Mouse (Mus musculus): ENCODE measurements around the gene Klk1b21. TPM values are rescaled to one million over a fixed set of nuclear protein-coding genes. Genes with fewer than 3 reads are reported as not detected.
"Not testable (repeated sequence)": the region's sequence is repeated elsewhere in the genome, so short reads cannot be mapped to it uniquely, and the experiment has no call there.

Klk1b21 gene
- not detected for polyA plus RNA-seq (2012; fragmentation: generic; extraction: Trizol)
- long read RNA-seq, experiment 1 = 0 reads
- long read RNA-seq, experiment 2 = 0 reads

DNA sequence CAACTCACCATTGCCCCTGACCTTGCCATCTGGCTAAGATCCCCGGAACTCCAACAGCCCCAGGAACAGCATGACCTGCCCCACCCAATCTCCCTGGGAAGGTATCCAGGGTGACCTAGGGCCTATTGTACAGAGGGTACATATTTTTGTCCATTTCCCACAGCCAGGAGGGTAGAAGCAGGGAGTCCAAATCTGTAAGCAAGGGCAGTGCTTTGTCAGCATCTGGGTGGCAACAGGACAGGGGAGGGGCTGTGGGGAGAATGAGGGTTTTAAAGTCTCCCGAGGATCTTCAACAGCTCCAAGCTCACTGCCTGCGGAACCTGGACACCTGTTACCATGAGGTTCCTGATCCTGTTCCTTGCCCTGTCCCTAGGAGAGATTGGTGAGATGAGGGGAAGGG, at the start of gene Klk1b21:
Gene Klk1b21 (plus strand): TSS at position 301 of the 400 bp plus-strand sequence.
- H3K79me3 ChIP-seq (ENCODE audit: low read depth); H3K36me3 ChIP-seq (ENCODE audit: control insufficient read depth, insufficient read depth); H3K79me2 ChIP-seq (ENCODE audit: control insufficient read depth, insufficient read depth); H3K4me3 ChIP-seq (ENCODE audit: insufficient read depth, poor library complexity, severe bottlenecking); H3ac ChIP-seq (ENCODE audit: control insufficient read depth, insufficient read length, low read depth); H3K27me3 ChIP-seq (ENCODE audit: control insufficient read depth, insufficient read depth, insufficient read length): not testable (repeated sequence)

DNA sequence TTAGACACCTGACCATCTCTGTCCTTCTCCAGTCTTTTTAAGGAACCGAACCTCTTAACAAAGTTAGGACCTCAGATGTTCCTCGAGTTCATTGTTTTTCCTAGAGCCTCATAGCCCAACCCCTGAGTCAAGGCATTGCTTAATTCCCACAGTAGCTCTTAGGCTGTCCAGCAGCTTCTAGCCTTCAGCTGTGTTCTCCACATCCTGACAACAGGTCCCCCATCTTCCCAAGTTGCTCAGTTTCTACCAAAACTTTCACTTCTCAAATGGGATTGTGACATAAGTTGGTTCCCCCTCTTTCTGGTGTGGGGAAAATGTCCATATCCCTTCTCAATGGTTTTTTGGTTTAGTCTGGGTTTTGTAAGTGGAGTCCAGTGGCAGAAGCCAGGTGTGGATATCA, 30.0 kb upstream of the Klk1b21 start:
- Histone ChIP-seq H3K79me2 (ENCODE audit: control insufficient read depth, insufficient read depth) (no peaks in the 10 kb centered on the region), H3K36me3 (ENCODE audit: control insufficient read depth, insufficient read depth) (no peaks in the 10 kb centered on the region), H3K79me3 (ENCODE audit: low read depth) (no peaks in the 10 kb centered on the region), H3ac (ENCODE audit: control insufficient read depth, insufficient read length, low read depth) (no peak overlapping the region), H3K27me3 (ENCODE audit: control insufficient read depth, insufficient read depth, insufficient read length) (no peaks in the 10 kb centered on the region), H3K4me3 (ENCODE audit: insufficient read depth, poor library complexity, severe bottlenecking) (no peak overlapping the region)
- TF ChIP-seq FOSL1 (IDR thresholded peaks at IDR 0.05; ENCODE audit: insufficient read depth, low read length, poor library complexity, severe bottlenecking) (no peak), USF1 (IDR thresholded peaks at IDR 0.05; ENCODE audit: low read depth) (no peak), CEBPB (IDR thresholded peaks at IDR 0.05; ENCODE audit: low read depth) (no peak), MAX (IDR thresholded peaks at IDR 0.05) (no peak), MYOD1 (IDR thresholded peaks at IDR 0.05; ENCODE audit: control insufficient read depth, insufficient read length, low read depth) (no peak), CTCF (IDR thresholded peaks at IDR 0.05; ENCODE audit: control insufficient read depth, insufficient read depth, insufficient read length) (no peak), MYOG (IDR thresholded peaks at IDR 0.05; ENCODE audit: control insufficient read depth, extremely low read depth, insufficient read length) (no peak)

DNA sequence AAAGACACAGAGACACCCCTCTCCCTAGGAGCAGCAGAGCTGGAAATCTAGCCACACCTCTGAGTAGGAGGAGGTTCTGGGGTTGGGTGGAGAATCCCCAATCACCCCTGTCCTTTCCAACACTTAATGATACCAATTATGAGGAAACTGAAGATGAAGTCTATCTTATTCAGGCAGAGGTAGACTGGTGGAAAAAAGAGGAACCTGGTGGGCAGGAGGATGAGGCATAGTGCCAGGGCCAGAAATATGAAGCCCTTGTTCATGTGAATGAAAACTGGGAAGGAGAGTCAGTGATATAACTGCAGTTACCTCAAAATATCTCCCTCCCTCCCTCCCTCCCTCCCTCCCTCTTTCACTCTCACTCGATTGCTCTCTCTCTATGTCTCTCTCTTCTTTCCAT, 24.4 kb upstream of the Klk1b21 start:
- TF ChIP-seq MYOG (IDR thresholded peaks at IDR 0.05; ENCODE audit: control insufficient read depth, extremely low read depth, insufficient read length) = no peak
- TF ChIP-seq FOSL1 (IDR thresholded peaks at IDR 0.05; ENCODE audit: insufficient read depth, low read length, poor library complexity, severe bottlenecking) = no peak
- no peak for TF ChIP-seq CTCF (IDR thresholded peaks at IDR 0.05; ENCODE audit: control insufficient read depth, insufficient read depth, insufficient read length)
- TF ChIP-seq MAX (IDR thresholded peaks at IDR 0.05) = no peak
- no peak for TF ChIP-seq CEBPB (IDR thresholded peaks at IDR 0.05; ENCODE audit: low read depth)
- TF ChIP-seq MYOD1 (IDR thresholded peaks at IDR 0.05; ENCODE audit: control insufficient read depth, insufficient read length, low read depth) = no peak
- TF ChIP-seq USF1 (IDR thresholded peaks at IDR 0.05; ENCODE audit: low read depth) = no peak
- Histone ChIP-seq H3K79me3 (ENCODE audit: low read depth) (no peaks in the 10 kb centered on the region), H3K27me3 (ENCODE audit: control insufficient read depth, insufficient read depth, insufficient read length) (no peaks in the 10 kb centered on the region), H3K36me3 (ENCODE audit: control insufficient read depth, insufficient read depth) (no peaks in the 10 kb centered on the region), H3K79me2 (ENCODE audit: control insufficient read depth, insufficient read depth) (no peaks in the 10 kb centered on the region), H3ac (ENCODE audit: control insufficient read depth, insufficient read length, low read depth) (no peak overlapping the region), H3K4me3 (ENCODE audit: insufficient read depth, poor library complexity, severe bottlenecking) (no peak overlapping the region)

DNA sequence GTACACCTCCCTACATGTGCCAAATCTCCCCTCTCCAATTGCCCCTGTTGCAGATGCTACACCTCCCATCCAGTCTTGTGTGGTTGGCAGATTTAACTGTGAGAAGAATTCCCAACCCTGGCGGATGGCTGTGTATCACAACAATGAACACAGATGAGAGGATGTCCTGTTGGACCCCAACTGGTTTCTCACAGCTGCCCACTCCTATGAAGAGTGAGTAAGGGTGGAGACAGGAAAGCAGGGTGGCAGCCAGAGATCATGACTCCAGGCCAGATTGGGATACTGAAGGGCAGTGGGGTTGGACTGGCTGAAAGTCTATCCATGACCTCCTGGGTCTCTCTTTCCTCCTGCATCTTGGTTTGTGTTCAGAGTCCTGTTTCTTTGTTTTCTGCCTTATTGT, 6.0 kb upstream of the Klk1b21 start:
- Histone ChIP-seq H3K79me3 (ENCODE audit: low read depth) (no peaks in the 10 kb centered on the region), H3ac (ENCODE audit: control insufficient read depth, insufficient read length, low read depth) (no peak overlapping the region), H3K36me3 (ENCODE audit: control insufficient read depth, insufficient read depth) (no peaks in the 10 kb centered on the region), H3K4me3 (ENCODE audit: insufficient read depth, poor library complexity, severe bottlenecking) (no peak overlapping the region), H3K79me2 (ENCODE audit: control insufficient read depth, insufficient read depth) (no peaks in the 10 kb centered on the region), H3K27me3 (ENCODE audit: control insufficient read depth, insufficient read depth, insufficient read length) (no peaks in the 10 kb centered on the region)
- TF ChIP-seq MAX (IDR thresholded peaks at IDR 0.05) = no peak
- no peak for TF ChIP-seq FOSL1 (IDR thresholded peaks at IDR 0.05; ENCODE audit: insufficient read depth, low read length, poor library complexity, severe bottlenecking)
- TF ChIP-seq USF1 (IDR thresholded peaks at IDR 0.05; ENCODE audit: low read depth) = no peak
- TF ChIP-seq CTCF (IDR thresholded peaks at IDR 0.05; ENCODE audit: control insufficient read depth, insufficient read depth, insufficient read length) = no peak
- no peak for TF ChIP-seq CEBPB (IDR thresholded peaks at IDR 0.05; ENCODE audit: low read depth)
- no peak for TF ChIP-seq MYOG (IDR thresholded peaks at IDR 0.05; ENCODE audit: control insufficient read depth, extremely low read depth, insufficient read length)
- no peak for TF ChIP-seq MYOD1 (IDR thresholded peaks at IDR 0.05; ENCODE audit: control insufficient read depth, insufficient read length, low read depth)

DNA sequence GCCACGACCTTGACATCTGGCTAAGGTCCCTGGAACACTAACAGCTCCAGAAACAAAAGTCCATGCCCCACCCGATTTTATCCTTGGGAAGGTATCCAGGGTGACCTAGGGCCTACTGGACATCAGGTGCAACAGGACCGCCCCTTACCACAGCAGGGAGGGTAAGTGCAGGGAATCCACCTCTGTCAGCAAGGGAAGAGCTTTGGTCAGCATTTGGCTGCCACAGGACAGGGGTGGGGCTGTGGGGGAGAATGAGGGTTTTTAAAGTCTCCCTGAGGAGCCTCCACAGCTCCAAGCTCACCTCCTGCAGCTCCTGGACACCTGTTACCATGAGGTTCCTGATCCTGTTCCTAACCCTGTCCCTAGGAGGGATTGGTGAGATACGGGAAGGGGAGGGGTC, 10.2 kb downstream of the Klk1b21 start, which contains the start of gene Klk1b22:
Gene Klk1b22 (plus strand): TSS at position 301 of the 400 bp plus-strand sequence.
- H3K4me3 ChIP-seq (ENCODE audit: insufficient read depth, poor library complexity, severe bottlenecking) = no peak within 1 kb of the TSS
- TF ChIP-seq FOSL1 (IDR thresholded peaks at IDR 0.05; ENCODE audit: insufficient read depth, low read length, poor library complexity, severe bottlenecking) (no peak), MYOG (IDR thresholded peaks at IDR 0.05; ENCODE audit: control insufficient read depth, extremely low read depth, insufficient read length) (no peak), CEBPB (IDR thresholded peaks at IDR 0.05; ENCODE audit: low read depth) (no peak), USF1 (IDR thresholded peaks at IDR 0.05; ENCODE audit: low read depth) (no peak), CTCF (IDR thresholded peaks at IDR 0.05; ENCODE audit: control insufficient read depth, insufficient read depth, insufficient read length) (no peak), MYOD1 (IDR thresholded peaks at IDR 0.05; ENCODE audit: control insufficient read depth, insufficient read length, low read depth) (no peak), MAX (IDR thresholded peaks at IDR 0.05) (no peak)
- no peaks in the 10 kb centered on the region for H3K79me3 ChIP-seq (ENCODE audit: low read depth)
- H3ac ChIP-seq (ENCODE audit: control insufficient read depth, insufficient read length, low read depth) = no peak within 1 kb of the TSS
- no peaks in the 10 kb centered on the region for H3K27me3 ChIP-seq (ENCODE audit: control insufficient read depth, insufficient read depth, insufficient read length)
- H3K36me3 ChIP-seq (ENCODE audit: control insufficient read depth, insufficient read depth) = no peaks in the 10 kb centered on the region
- H3K79me2 ChIP-seq (ENCODE audit: control insufficient read depth, insufficient read depth) = no peaks in the 10 kb centered on the region

DNA sequence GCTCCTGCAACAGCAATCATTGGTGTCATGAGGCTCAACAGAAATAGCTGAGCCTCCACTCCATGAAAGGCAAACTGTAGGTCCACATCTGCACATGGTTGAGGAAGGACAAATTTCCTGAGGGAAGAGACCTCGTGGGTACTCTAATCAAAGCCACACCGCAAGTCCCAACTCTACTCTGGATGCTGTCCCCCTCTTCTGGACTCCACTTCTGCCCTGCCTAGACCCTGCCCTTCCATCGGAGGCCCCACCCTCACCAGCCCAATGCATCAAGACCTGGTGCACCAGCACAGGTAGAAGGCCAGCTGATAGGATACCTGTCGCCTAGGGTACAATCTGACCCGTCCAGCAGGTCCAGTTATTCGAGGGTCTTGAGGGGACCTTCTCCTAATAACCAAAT, 21.3 kb downstream of the Klk1b21 start:
- TF ChIP-seq MAX (IDR thresholded peaks at IDR 0.05) (no peak), USF1 (IDR thresholded peaks at IDR 0.05; ENCODE audit: low read depth) (no peak), MYOG (IDR thresholded peaks at IDR 0.05; ENCODE audit: control insufficient read depth, extremely low read depth, insufficient read length) (no peak), MYOD1 (IDR thresholded peaks at IDR 0.05; ENCODE audit: control insufficient read depth, insufficient read length, low read depth) (no peak), FOSL1 (IDR thresholded peaks at IDR 0.05; ENCODE audit: insufficient read depth, low read length, poor library complexity, severe bottlenecking) (no peak), CTCF (IDR thresholded peaks at IDR 0.05; ENCODE audit: control insufficient read depth, insufficient read depth, insufficient read length) (no peak), CEBPB (IDR thresholded peaks at IDR 0.05; ENCODE audit: low read depth) (no peak)
- no peak overlapping the region for H3K4me3 ChIP-seq (ENCODE audit: insufficient read depth, poor library complexity, severe bottlenecking)
- H3K79me2 ChIP-seq (ENCODE audit: control insufficient read depth, insufficient read depth) = no peaks in the 10 kb centered on the region
- no peak overlapping the region for H3ac ChIP-seq (ENCODE audit: control insufficient read depth, insufficient read length, low read depth)
- H3K79me3 ChIP-seq (ENCODE audit: low read depth) = no peaks in the 10 kb centered on the region
- no peaks in the 10 kb centered on the region for H3K27me3 ChIP-seq (ENCODE audit: control insufficient read depth, insufficient read depth, insufficient read length)
- no peaks in the 10 kb centered on the region for H3K36me3 ChIP-seq (ENCODE audit: control insufficient read depth, insufficient read depth)

Data from C2C12 (cell line).